Mouse (Mus musculus): ENCODE measurements around the gene Radil.

Gene Radil

GRCm38 (mm10) chr5:142443994-142444393 lies 106.9 kb downstream of the Radil start:
- DNase-seq: no peak

GRCm38 (mm10) chr5:142443514-142443913 lies 107.4 kb downstream of the Radil start:
- no peak for DNase-seq

- no peak for DNase-seq
Measured at GRCm38 (mm10) chr5:142442045-142442440, 108.9 kb downstream of the Radil start.

- DNase-seq: no peak
Measured at GRCm38 (mm10) chr5:142441332-142442044, 109.4 kb downstream of the Radil start.

GRCm38 (mm10) chr5:142440451-142441147 lies 110.3 kb downstream of the Radil start:
- DNase-seq: no peak

GRCm38 (mm10) chr5:142439911-142440432 lies 110.9 kb downstream of the Radil start:
- DNase-seq: no peak

- DNase-seq: no peak
Measured at GRCm38 (mm10) chr5:142438380-142438938, 112.4 kb downstream of the Radil start.

- DNase-seq: no peak
Measured at GRCm38 (mm10) chr5:142435736-142436135, 115.2 kb downstream of the Radil start.
